Mouse (Mus musculus): ENCODE measurements around the gene Tmem230. TPM values are rescaled to one million over a fixed set of nuclear protein-coding genes. Genes with fewer than 3 reads are reported as not detected.

Gene Tmem230
- total and polyA plus RNA-seq, 3 experiments = 27.7 to 38.2 (median 34.7) TPM

DNA sequence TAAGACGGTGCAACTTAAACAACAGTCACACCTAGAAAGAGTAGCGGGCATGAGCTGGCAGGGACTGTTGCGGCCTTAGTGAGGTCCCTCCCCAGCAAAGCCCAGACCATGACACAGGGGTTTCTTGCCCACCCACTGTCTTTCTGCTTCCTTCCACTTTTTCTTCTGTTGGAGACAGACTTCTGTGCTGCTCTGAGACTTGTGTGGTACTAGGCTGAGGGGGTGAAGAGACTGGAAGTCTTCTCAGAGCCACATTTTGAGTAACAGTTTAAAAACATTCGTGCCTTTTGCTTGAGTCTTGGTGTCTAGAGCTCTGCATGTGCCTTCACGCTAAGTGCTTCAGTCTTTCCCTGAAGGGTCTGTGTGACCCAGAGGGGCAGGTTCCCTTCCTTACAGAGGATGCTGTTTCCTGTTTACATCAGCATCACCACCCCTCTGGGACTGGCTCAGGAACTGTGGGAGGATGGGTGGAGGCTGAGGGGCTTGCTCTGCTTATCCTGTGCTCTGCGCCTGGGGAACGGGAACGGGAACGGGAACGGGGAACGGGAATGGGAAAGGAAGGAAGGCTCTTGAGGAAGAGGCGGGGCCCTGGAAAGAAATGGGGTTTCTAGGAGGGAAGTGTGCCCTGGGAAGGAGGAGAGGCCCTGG lies 37.0 kb upstream of the Tmem230 start:
- Histone ChIP-seq H3K27ac (ENCODE audit: insufficient read depth, low read depth) (no peak overlapping the region), H3K4me3 (replicated peaks in 1 of 3; ENCODE audit: low read depth in 2 of 3, low read length in 2 of 3, poor library complexity in 1 of 3) (no peak overlapping the region), H3K79me2 (replicated peaks; ENCODE audit: control insufficient read depth, extremely low read depth, insufficient read depth, poor library complexity, severe bottlenecking) (peaks cover 10% of the 10 kb centered on the region), H3K36me3 (replicated peaks in 1 of 2; ENCODE audit: control insufficient read depth in 1 of 2, insufficient read depth in 1 of 2, low read length in 1 of 2) (peaks cover 0 to 28% of the 10 kb centered on the region in 2 experiments), H3K9me3 (replicated peaks; ENCODE audit: low read length) (peaks cover 3% of the 10 kb centered on the region), H3K4me1 (ENCODE audit: control insufficient read depth in 1 of 2, insufficient read depth in 2 of 2) (peaks cover 21 to 62% of the 10 kb centered on the region in 2 experiments), H3K4me2 (ENCODE audit: insufficient read depth, low read depth, poor library complexity, severe bottlenecking) (no peak overlapping the region), H3K9ac (ENCODE audit: insufficient read depth, low read depth) (no peak overlapping the region), H3K27me3 (replicated peaks) (no peaks in the 10 kb centered on the region)
- dilution Hi-C loops (cut with MboI; ENCODE audit: extremely low pct_ligation_motif_present, extremely low pct_unique_long_range_greater_than_20kb, low sequenced_read_pairs) (no loop called here), in situ Hi-C loops (cut with MboI; ENCODE audit: low pct_ligation_motif_present, low pct_unique_long_range_greater_than_20kb, low sequenced_read_pairs) (no loop called here)
- DNase-seq (ENCODE audit: extremely low read depth) = no peak
- no peak for TF ChIP-seq MAFK (IDR thresholded peaks at IDR 0.05; ENCODE audit: insufficient replicate concordance, low read length)
- no peak for TF ChIP-seq BHLHE40 (IDR thresholded peaks at IDR 0.05; ENCODE audit: low read depth, low read length)
- no peak for TF ChIP-seq MYC (IDR thresholded peaks at IDR 0.05; ENCODE audit: low read depth, low read length)
- no peak for TF ChIP-seq TBP (conservative IDR thresholded peaks at IDR 0.05; ENCODE audit: low read depth, low read length)
- no peak for TF ChIP-seq SIN3A (IDR thresholded peaks at IDR 0.05; ENCODE audit: low read length)
- TF ChIP-seq MAX (IDR thresholded peaks at IDR 0.05; ENCODE audit: low read length) = no peak
- no peak for TF ChIP-seq CTCF (conservative IDR thresholded peaks at IDR 0.05 in 1 of 2, IDR thresholded peaks at IDR 0.05 in 1 of 2; ENCODE audit: low read depth in 2 of 2, low read length in 2 of 2)
- TF ChIP-seq RAD21 (IDR thresholded peaks at IDR 0.05; ENCODE audit: low read depth, low read length) = no peak

DNA sequence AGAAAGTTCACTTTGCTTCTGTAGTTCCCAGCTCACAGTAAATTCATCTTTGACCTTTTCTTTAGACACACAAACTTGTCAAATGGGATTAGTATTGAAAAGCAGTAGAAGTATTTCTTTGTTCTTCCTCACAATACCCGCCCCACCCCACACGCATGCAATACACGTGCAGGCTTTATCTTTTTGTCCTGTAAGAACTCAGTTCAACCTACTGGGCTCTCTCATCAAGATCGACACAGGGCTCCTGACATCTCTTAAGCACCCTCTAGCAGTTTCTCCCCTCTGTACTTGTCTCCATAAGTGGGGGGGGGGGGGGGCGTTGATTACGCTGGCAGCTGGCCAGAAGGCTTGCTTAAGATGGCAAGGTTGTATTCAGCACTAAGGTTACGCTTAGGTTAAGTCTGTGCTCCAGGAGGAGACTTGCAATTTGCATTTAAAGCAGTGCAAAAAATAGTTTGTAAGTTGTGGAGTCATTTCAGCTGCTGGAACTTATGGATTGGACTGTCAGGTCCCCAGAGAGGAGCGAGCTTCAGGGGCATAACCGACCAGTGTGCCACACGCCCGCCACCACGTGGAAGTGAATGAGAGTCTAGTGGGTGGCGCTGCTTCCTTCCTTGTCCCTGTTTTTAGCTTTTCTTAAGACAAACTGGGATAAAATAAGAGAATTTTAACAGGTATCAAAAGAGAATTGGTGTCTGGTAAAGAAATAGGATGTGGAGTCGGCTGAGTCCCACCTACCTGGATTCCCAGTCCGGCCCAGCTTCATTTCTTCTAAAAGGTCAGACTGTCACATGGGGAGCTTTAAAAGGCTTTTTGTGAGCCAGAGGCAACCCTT lies 35.8 kb upstream of the Tmem230 start:
- H3K9ac ChIP-seq (ENCODE audit: insufficient read depth, low read depth) = no peak overlapping the region
- no peak for DNase-seq (ENCODE audit: extremely low read depth)
- no peak for TF ChIP-seq POLR2AphosphoS2 (IDR thresholded peaks at IDR 0.05; ENCODE audit: low read depth, low read length)
- TF ChIP-seq MAX (IDR thresholded peaks at IDR 0.05; ENCODE audit: low read length) = no peak
- TF ChIP-seq MYC (IDR thresholded peaks at IDR 0.05; ENCODE audit: low read depth, low read length) = no peak
- TF ChIP-seq IRF4 (IDR thresholded peaks at IDR 0.05; ENCODE audit: low read depth, low read length) = no peak
- TF ChIP-seq MEF2A (IDR thresholded peaks at IDR 0.05; ENCODE audit: borderline replicate concordance, low read depth, low read length) = no peak
- TF ChIP-seq CHD1 (IDR thresholded peaks at IDR 0.05; ENCODE audit: low read depth, low read length) = no peak
- TF ChIP-seq KAT2A (IDR thresholded peaks at IDR 0.05; ENCODE audit: insufficient replicate concordance, low read length) = no peak
- TF ChIP-seq ZMIZ1 (IDR thresholded peaks at IDR 0.05; ENCODE audit: low read depth, low read length) = no peak
- H3K27ac ChIP-seq (ENCODE audit: insufficient read depth, low read depth) = no peak overlapping the region
- H3K4me3 ChIP-seq (replicated peaks in 1 of 3; ENCODE audit: low read depth in 2 of 3, low read length in 2 of 3, poor library complexity in 1 of 3) = no peak overlapping the region
- in situ Hi-C loops (cut with MboI; ENCODE audit: low pct_ligation_motif_present, low pct_unique_long_range_greater_than_20kb, low sequenced_read_pairs) = no loop called here
- H3K27me3 ChIP-seq (replicated peaks) = no peaks in the 10 kb centered on the region
- H3K36me3 ChIP-seq (replicated peaks in 1 of 2; ENCODE audit: control insufficient read depth in 1 of 2, insufficient read depth in 1 of 2, low read length in 1 of 2) = peaks cover 0 to 28% of the 10 kb centered on the region in 2 experiments
- H3K4me1 ChIP-seq (ENCODE audit: control insufficient read depth in 1 of 2, insufficient read depth in 2 of 2) = peaks cover 26 to 68% of the 10 kb centered on the region in 2 experiments
- dilution Hi-C loops (cut with MboI; ENCODE audit: extremely low pct_ligation_motif_present, extremely low pct_unique_long_range_greater_than_20kb, low sequenced_read_pairs) = no loop called here
- peaks cover 11% of the 10 kb centered on the region; the same call in 1 of the 2 replicates for H3K79me2 ChIP-seq (replicated peaks; ENCODE audit: control insufficient read depth, extremely low read depth, insufficient read depth, poor library complexity, severe bottlenecking)
- no peak overlapping the region for H3K4me2 ChIP-seq (ENCODE audit: insufficient read depth, low read depth, poor library complexity, severe bottlenecking)
- peaks cover 3% of the 10 kb centered on the region for H3K9me3 ChIP-seq (replicated peaks; ENCODE audit: low read length)

Measured in CH12.LX (cell line).